Mouse (Mus musculus): ENCODE data around the gene Lrrc4c. TPM values are rescaled to one million over a fixed set of nuclear protein-coding genes. Genes with fewer than 3 reads are reported as not detected.

Lrrc4c gene
- polyA plus RNA-seq, 1 experiment from 2014 or later, result 24.2 TPM

GRCm38 (mm10) chr2:97467031-97467549 is 1149.1 kb downstream of the Lrrc4c start:
- Histone ChIP-seq H3K4me1 (replicated peaks) (peaks cover 33% of the 10 kb centered on the region), H3K9ac (peak overlapping the region; percentile 81), H3K27me3 (no peaks in the 10 kb centered on the region), H3K27ac (replicated peaks) (peak overlapping the region; percentile 93), H3K4me3 (peak overlapping the region; percentile 59), H3K4me2 (peak overlapping the region; percentile 75), H3K9me3 (no peaks in the 10 kb centered on the region), H3K36me3 (no peaks in the 10 kb centered on the region)
- ATAC-seq (ENCODE audit: low read depth), result peak; percentile 89
- under 1% methylated on average over 26 of the region's 26 CpGs for WGBS

- 6% methylated on average over 8 of the region's 8 CpGs for WGBS
- H3K9ac ChIP-seq, result peak overlapping the region; percentile 81
- H3K4me3 ChIP-seq, result peak overlapping the region; percentile 59
- H3K4me2 ChIP-seq, result peak overlapping the region; percentile 75
- no peaks in the 10 kb centered on the region for H3K9me3 ChIP-seq
- no peaks in the 10 kb centered on the region for H3K27me3 ChIP-seq
- no peak for ATAC-seq (ENCODE audit: low read depth)
- no peaks in the 10 kb centered on the region for H3K36me3 ChIP-seq
- H3K27ac ChIP-seq (replicated peaks), result peak overlapping the region; percentile 93
- peaks cover 36% of the 10 kb centered on the region for H3K4me1 ChIP-seq (replicated peaks)
Measured at GRCm38 (mm10) chr2:97467664-97468063, 1149.7 kb downstream of the Lrrc4c start.

GRCm38 (mm10) chr2:97468372-97468771 is 1150.4 kb downstream of the Lrrc4c start:
- 23% methylated on average over 5 of the region's 5 CpGs for WGBS
- ATAC-seq (ENCODE audit: low read depth), result no peak

GRCm38 (mm10) chr2:97469396-97469795 is 1151.4 kb downstream of the Lrrc4c start:
- Histone ChIP-seq H3K4me2 (peak overlapping the region; percentile 75), H3K27ac (replicated peaks) (0 out of 2 replicates have a peak overlapping the region, but pooled peaks have one; percentile 93), H3K27me3 (no peaks in the 10 kb centered on the region), H3K4me3 (peak overlapping the region; percentile 59), H3K36me3 (no peaks in the 10 kb centered on the region), H3K9me3 (no peaks in the 10 kb centered on the region), H3K9ac (peak overlapping the region; percentile 81; the same call in 1 of the 2 replicates), H3K4me1 (replicated peaks) (peaks cover 40% of the 10 kb centered on the region)
- WGBS, result 64% methylated on average over 2 of the region's 2 CpGs
- ATAC-seq (ENCODE audit: low read depth), result no peak

More at GRCm38 (mm10) chr2:97468372-97468771, 1150.4 kb downstream of the Lrrc4c start:
- H3K4me3 ChIP-seq, result peak overlapping the region; percentile 59
- H3K36me3 ChIP-seq, result no peaks in the 10 kb centered on the region
- H3K4me2 ChIP-seq, result peak overlapping the region; percentile 75
- no peaks in the 10 kb centered on the region for H3K27me3 ChIP-seq
- H3K27ac ChIP-seq (replicated peaks), result peak overlapping the region; percentile 93
- H3K4me1 ChIP-seq (replicated peaks), result peaks cover 40% of the 10 kb centered on the region
- peak overlapping the region; percentile 81 for H3K9ac ChIP-seq
- H3K9me3 ChIP-seq, result no peaks in the 10 kb centered on the region

- Histone ChIP-seq H3K9me3 (no peaks in the 10 kb centered on the region), H3K27me3 (no peaks in the 10 kb centered on the region), H3K9ac (peak overlapping the region; percentile 36; the same call in 1 of the 2 replicates), H3K4me3 (peak overlapping the region; percentile 8; the same call in 1 of the 2 replicates), H3K27ac (replicated peaks) (peak overlapping the region; percentile 76), H3K4me2 (peak overlapping the region; percentile 47), H3K36me3 (no peaks in the 10 kb centered on the region), H3K4me1 (replicated peaks) (peaks cover 17% of the 10 kb centered on the region)
- 30% methylated on average over 10 of the region's 10 CpGs for WGBS
- peak; percentile 89 for ATAC-seq (ENCODE audit: low read depth)
Measured at GRCm38 (mm10) chr2:97478175-97478924, 1160.4 kb downstream of the Lrrc4c start.

GRCm38 (mm10) chr2:97478925-97479298 is 1160.9 kb downstream of the Lrrc4c start:
- WGBS, result 47% methylated on average over 4 of the region's 4 CpGs
- H3K9ac ChIP-seq, result peak overlapping the region; percentile 36; the same call in 1 of the 2 replicates

GRCm38 (mm10) chr2:97484990-97485389 is 1167.0 kb downstream of the Lrrc4c start:
- 42% methylated on average over 1 of the region's 1 CpGs for WGBS
- Histone ChIP-seq H3K27ac (replicated peaks) (no peak overlapping the region), H3K36me3 (no peaks in the 10 kb centered on the region), H3K4me1 (replicated peaks) (peaks cover 22% of the 10 kb centered on the region), H3K4me3 (no peak overlapping the region), H3K9ac (no peak overlapping the region), H3K4me2 (no peak overlapping the region), H3K27me3 (no peaks in the 10 kb centered on the region), H3K9me3 (no peaks in the 10 kb centered on the region)
- ATAC-seq (ENCODE audit: low read depth), result no peak

More at GRCm38 (mm10) chr2:97478925-97479298, 1160.9 kb downstream of the Lrrc4c start:
- Histone ChIP-seq H3K4me1 (replicated peaks) (peaks cover 17% of the 10 kb centered on the region), H3K9me3 (no peaks in the 10 kb centered on the region), H3K27ac (replicated peaks) (peak overlapping the region; percentile 76), H3K4me2 (peak overlapping the region; percentile 47), H3K36me3 (no peaks in the 10 kb centered on the region), H3K27me3 (no peaks in the 10 kb centered on the region), H3K4me3 (0 out of 2 replicates have a peak overlapping the region, but pooled peaks have one; percentile 8)
- ATAC-seq (ENCODE audit: low read depth), result peak; percentile 80

GRCm38 (mm10) chr2:97485609-97486008 is 1167.6 kb downstream of the Lrrc4c start:
- ATAC-seq (ENCODE audit: low read depth), result no peak
- Histone ChIP-seq H3K4me1 (replicated peaks) (peaks cover 22% of the 10 kb centered on the region), H3K9me3 (no peaks in the 10 kb centered on the region), H3K4me2 (no peak overlapping the region), H3K9ac (no peak overlapping the region), H3K36me3 (no peaks in the 10 kb centered on the region), H3K4me3 (no peak overlapping the region), H3K27ac (replicated peaks) (no peak overlapping the region), H3K27me3 (no peaks in the 10 kb centered on the region)
- WGBS, result 55% methylated on average over 2 of the region's 2 CpGs

- Histone ChIP-seq H3K9ac (no peak overlapping the region), H3K4me2 (peak overlapping the region; percentile 18; the same call in 1 of the 2 replicates), H3K27ac (replicated peaks) (peak overlapping the region; percentile 64), H3K36me3 (no peaks in the 10 kb centered on the region), H3K27me3 (no peaks in the 10 kb centered on the region), H3K4me3 (no peak overlapping the region), H3K9me3 (no peaks in the 10 kb centered on the region), H3K4me1 (replicated peaks) (peaks cover 22% of the 10 kb centered on the region)
- ATAC-seq (ENCODE audit: low read depth), result peak; percentile 75
- WGBS, result 36% methylated on average over 5 of the region's 5 CpGs
Measured at GRCm38 (mm10) chr2:97487567-97487966, 1169.6 kb downstream of the Lrrc4c start.

- Histone ChIP-seq H3K4me3 (no peak overlapping the region), H3K4me1 (replicated peaks) (no peaks in the 10 kb centered on the region), H3K9ac (no peak overlapping the region), H3K4me2 (no peak overlapping the region), H3K36me3 (no peaks in the 10 kb centered on the region), H3K27ac (replicated peaks) (no peak overlapping the region), H3K9me3 (no peaks in the 10 kb centered on the region), H3K27me3 (no peaks in the 10 kb centered on the region)
- no peak for ATAC-seq (ENCODE audit: low read depth)
Measured at GRCm38 (mm10) chr2:97497069-97497468, 1179.1 kb downstream of the Lrrc4c start.

- Histone ChIP-seq H3K9me3 (no peaks in the 10 kb centered on the region), H3K27me3 (no peaks in the 10 kb centered on the region), H3K9ac (no peak overlapping the region), H3K27ac (replicated peaks) (no peak overlapping the region), H3K4me2 (no peak overlapping the region), H3K36me3 (no peaks in the 10 kb centered on the region), H3K4me3 (no peak overlapping the region), H3K4me1 (replicated peaks) (no peaks in the 10 kb centered on the region)
- no peak for ATAC-seq (ENCODE audit: low read depth)
- WGBS, result 85% methylated on average over 1 of the region's 1 CpGs
Measured at GRCm38 (mm10) chr2:97502501-97502900, 1184.5 kb downstream of the Lrrc4c start.

GRCm38 (mm10) chr2:97504902-97505301 is 1186.9 kb downstream of the Lrrc4c start:
- no peak overlapping the region for H3K9ac ChIP-seq
- H3K27ac ChIP-seq (replicated peaks), result no peak overlapping the region
- 77% methylated on average over 5 of the region's 5 CpGs for WGBS
- no peak overlapping the region for H3K4me2 ChIP-seq
- H3K36me3 ChIP-seq, result no peaks in the 10 kb centered on the region
- no peaks in the 10 kb centered on the region for H3K9me3 ChIP-seq
- H3K4me1 ChIP-seq (replicated peaks), result no peaks in the 10 kb centered on the region
- H3K4me3 ChIP-seq, result no peak overlapping the region
- no peak for ATAC-seq (ENCODE audit: low read depth)
- H3K27me3 ChIP-seq, result no peaks in the 10 kb centered on the region
